Mouse (Mus musculus) intestine, embryonic 15.5 days (tissue): ENCODE measurements at regions not wholly inside any gene's neighbourhood (a gene's known extent, or its start where the extent isn't known, plus 50 kb on each side); places are given as distances from the start of the nearest gene placed in this dataset.

Source experiments
- ATAC-seq: fragments of 200-750 bp; cut with Nextera tagmentation; 2 replicates; pipeline ENCODE4 v1.8.0; 2017; ENCODE audit warnings: moderate TSS enrichment, moderate library complexity
- H3K27ac ChIP-seq: fragments of 300-500 bp; sonication (generic); 2 replicates; pipeline ENCODE4 v1.5.1; 2015; ENCODE audit warnings: mild to moderate bottlenecking, inconsistent platforms
- H3K27me3 ChIP-seq: fragments of 300-500 bp; sonication (generic); replicated peaks from 2 replicates; pipeline ENCODE4 v1.6.1; 2015; ENCODE audit warnings: inconsistent platforms
- H3K36me3 ChIP-seq: fragments of 300-500 bp; sonication (generic); 2 replicates; pipeline ENCODE4 v1.6.1; 2015; ENCODE audit warnings: inconsistent platforms
- H3K4me1 ChIP-seq: fragments of 300-500 bp; sonication (generic); replicated peaks from 2 replicates; pipeline ENCODE4 v1.6.1; 2015; ENCODE audit warnings: inconsistent platforms
- H3K4me2 ChIP-seq: fragments of 300-500 bp; sonication (generic); replicated peaks from 2 replicates; pipeline ENCODE4 v1.6.1; 2015; ENCODE audit warnings: mild to moderate bottlenecking, inconsistent platforms
- H3K4me3 ChIP-seq: fragments of 300-500 bp; sonication (generic); replicated peaks from 2 replicates; pipeline ENCODE4 v1.5.1; 2015; ENCODE audit warnings: inconsistent platforms
- H3K9ac ChIP-seq: fragments of 300-500 bp; sonication (generic); 2 replicates; pipeline ENCODE4 v1.6.1; 2015; ENCODE audit warnings: inconsistent platforms
- H3K9me3 ChIP-seq: fragments of 300-500 bp; sonication (generic); 2 replicates; pipeline ENCODE4 v1.6.1; 2016; ENCODE audit warnings: inconsistent platforms
- WGBS: fragments of 180-500 bp; shearing (Covaris S2); methylation state at CpG from one replicate; pipeline ENCODE4 v1.1.7; 2015; 5-methylcytosine and 5-hydroxymethylcytosine counted together

- no peak for ATAC-seq
- Histone ChIP-seq H3K36me3 (no peaks in the 10 kb centered on the region), H3K27me3 (no peaks in the 10 kb centered on the region), H3K4me1 (no peaks in the 10 kb centered on the region), H3K4me2 (no peak overlapping the region), H3K4me3 (no peak overlapping the region), H3K9ac (no peak overlapping the region), H3K9me3 (no peaks in the 10 kb centered on the region), H3K27ac (no peak overlapping the region)
- 85% methylated on average over 3 of the region's 3 CpGs for WGBS
Observed at GRCm38 (mm10) chr1:23462411-23462810, 64.8 kb upstream of the Ogfrl1 start.

GRCm38 (mm10) chr1:23464081-23464480 is 66.5 kb upstream of the Ogfrl1 start:
- no peak overlapping the region for H3K9ac ChIP-seq
- H3K27me3 ChIP-seq: no peaks in the 10 kb centered on the region
- no peaks in the 10 kb centered on the region for H3K36me3 ChIP-seq
- 76% methylated on average over 3 of the region's 3 CpGs for WGBS
- no peak overlapping the region for H3K4me3 ChIP-seq
- H3K4me2 ChIP-seq: no peak overlapping the region
- no peaks in the 10 kb centered on the region for H3K4me1 ChIP-seq
- ATAC-seq: no peak
- no peaks in the 10 kb centered on the region for H3K9me3 ChIP-seq
- H3K27ac ChIP-seq: no peak overlapping the region

GRCm38 (mm10) chr1:23466340-23466739 is 68.8 kb upstream of the Ogfrl1 start:
- Histone ChIP-seq H3K4me2 (no peak overlapping the region), H3K4me3 (no peak overlapping the region), H3K9me3 (no peaks in the 10 kb centered on the region), H3K4me1 (no peaks in the 10 kb centered on the region), H3K9ac (no peak overlapping the region), H3K27ac (no peak overlapping the region), H3K36me3 (no peaks in the 10 kb centered on the region), H3K27me3 (no peaks in the 10 kb centered on the region)
- ATAC-seq: no peak
- WGBS: 60% methylated on average over 7 of the region's 7 CpGs

GRCm38 (mm10) chr1:23467405-23467804 is 69.8 kb upstream of the Ogfrl1 start:
- no peaks in the 10 kb centered on the region for H3K4me1 ChIP-seq
- H3K27me3 ChIP-seq: no peaks in the 10 kb centered on the region
- no peak for ATAC-seq
- H3K4me2 ChIP-seq: no peak overlapping the region
- H3K4me3 ChIP-seq: no peak overlapping the region
- no peaks in the 10 kb centered on the region for H3K36me3 ChIP-seq
- H3K27ac ChIP-seq: no peak overlapping the region
- WGBS: 83% methylated on average over 2 of the region's 2 CpGs
- H3K9me3 ChIP-seq: no peaks in the 10 kb centered on the region
- H3K9ac ChIP-seq: no peak overlapping the region

- ATAC-seq: no peak
- Histone ChIP-seq H3K9me3 (no peaks in the 10 kb centered on the region), H3K27ac (no peak overlapping the region), H3K9ac (no peak overlapping the region), H3K4me1 (no peaks in the 10 kb centered on the region), H3K4me3 (no peak overlapping the region), H3K36me3 (no peaks in the 10 kb centered on the region), H3K27me3 (no peaks in the 10 kb centered on the region), H3K4me2 (no peak overlapping the region)
- WGBS: 76% methylated on average over 5 of the region's 5 CpGs
Observed at GRCm38 (mm10) chr1:23480776-23481320, 83.3 kb upstream of the Ogfrl1 start.

GRCm38 (mm10) chr1:23484566-23484965 is 87.0 kb upstream of the Ogfrl1 start:
- no peak overlapping the region for H3K27ac ChIP-seq
- H3K27me3 ChIP-seq: no peaks in the 10 kb centered on the region
- H3K4me3 ChIP-seq: no peak overlapping the region
- H3K9me3 ChIP-seq: no peaks in the 10 kb centered on the region
- no peak for ATAC-seq
- H3K36me3 ChIP-seq: no peaks in the 10 kb centered on the region
- 20% methylated on average over 1 of the region's 1 CpGs for WGBS
- no peak overlapping the region for H3K4me2 ChIP-seq
- no peak overlapping the region for H3K9ac ChIP-seq
- no peaks in the 10 kb centered on the region for H3K4me1 ChIP-seq

GRCm38 (mm10) chr1:23485150-23485775 is 87.7 kb upstream of the Ogfrl1 start:
- no peak overlapping the region for H3K9ac ChIP-seq
- no peak for ATAC-seq
- no peaks in the 10 kb centered on the region for H3K36me3 ChIP-seq
- H3K9me3 ChIP-seq: no peaks in the 10 kb centered on the region
- H3K4me3 ChIP-seq: no peak overlapping the region
- H3K27ac ChIP-seq: no peak overlapping the region
- no peaks in the 10 kb centered on the region for H3K27me3 ChIP-seq
- H3K4me2 ChIP-seq: no peak overlapping the region
- 77% methylated on average over 3 of the region's 3 CpGs for WGBS
- no peaks in the 10 kb centered on the region for H3K4me1 ChIP-seq

GRCm38 (mm10) chr1:23487031-23487430 is 89.5 kb upstream of the Ogfrl1 start:
- Histone ChIP-seq H3K4me2 (no peak overlapping the region), H3K4me3 (no peak overlapping the region), H3K36me3 (no peaks in the 10 kb centered on the region), H3K4me1 (no peaks in the 10 kb centered on the region), H3K27me3 (no peaks in the 10 kb centered on the region), H3K9me3 (no peaks in the 10 kb centered on the region), H3K27ac (no peak overlapping the region), H3K9ac (no peak overlapping the region)
- no peak for ATAC-seq

- Histone ChIP-seq H3K36me3 (no peaks in the 10 kb centered on the region), H3K4me1 (no peaks in the 10 kb centered on the region), H3K4me2 (no peak overlapping the region), H3K27ac (no peak overlapping the region), H3K9ac (no peak overlapping the region), H3K27me3 (no peaks in the 10 kb centered on the region), H3K9me3 (no peaks in the 10 kb centered on the region), H3K4me3 (no peak overlapping the region)
- ATAC-seq: no peak
- WGBS: 77% methylated on average over 10 of the region's 10 CpGs
Observed at GRCm38 (mm10) chr1:23490640-23491039, 93.1 kb upstream of the Ogfrl1 start.

- Histone ChIP-seq H3K4me1 (no peaks in the 10 kb centered on the region), H3K9ac (no peak overlapping the region), H3K27me3 (no peaks in the 10 kb centered on the region), H3K36me3 (no peaks in the 10 kb centered on the region), H3K4me2 (no peak overlapping the region), H3K27ac (no peak overlapping the region), H3K4me3 (no peak overlapping the region), H3K9me3 (no peaks in the 10 kb centered on the region)
- no peak for ATAC-seq
- WGBS: 69% methylated on average over 6 of the region's 6 CpGs
Observed at GRCm38 (mm10) chr1:23491041-23491440, 93.5 kb upstream of the Ogfrl1 start.

- no peaks in the 10 kb centered on the region for H3K36me3 ChIP-seq
- no peaks in the 10 kb centered on the region for H3K4me1 ChIP-seq
- no peak overlapping the region for H3K4me2 ChIP-seq
- no peak overlapping the region for H3K27ac ChIP-seq
- H3K9me3 ChIP-seq: no peaks in the 10 kb centered on the region
- H3K27me3 ChIP-seq: no peaks in the 10 kb centered on the region
- no peak overlapping the region for H3K9ac ChIP-seq
- H3K4me3 ChIP-seq: no peak overlapping the region
- ATAC-seq: no peak
Observed at GRCm38 (mm10) chr1:23492981-23493380, 95.4 kb upstream of the Ogfrl1 start.

GRCm38 (mm10) chr1:23495412-23495811 is 97.8 kb upstream of the Ogfrl1 start:
- H3K27ac ChIP-seq: no peak overlapping the region
- ATAC-seq: no peak
- WGBS: 54% methylated on average over 4 of the region's 4 CpGs

GRCm38 (mm10) chr1:23520113-23520512 is 122.5 kb upstream of the Ogfrl1 start:
- Histone ChIP-seq H3K9ac (no peak overlapping the region), H3K27me3 (no peaks in the 10 kb centered on the region), H3K4me3 (no peak overlapping the region), H3K36me3 (no peaks in the 10 kb centered on the region), H3K27ac (no peak overlapping the region), H3K4me2 (no peak overlapping the region), H3K9me3 (no peaks in the 10 kb centered on the region), H3K4me1 (no peaks in the 10 kb centered on the region)
- ATAC-seq: no peak
- WGBS: 50% methylated on average over 2 of the region's 2 CpGs

More at GRCm38 (mm10) chr1:23495412-23495811, 97.8 kb upstream of the Ogfrl1 start:
- H3K4me2 ChIP-seq: no peak overlapping the region
- H3K9me3 ChIP-seq: no peaks in the 10 kb centered on the region
- H3K4me3 ChIP-seq: no peak overlapping the region
- H3K27me3 ChIP-seq: no peaks in the 10 kb centered on the region
- no peaks in the 10 kb centered on the region for H3K36me3 ChIP-seq
- no peak overlapping the region for H3K9ac ChIP-seq
- no peaks in the 10 kb centered on the region for H3K4me1 ChIP-seq
